Mouse (Mus musculus) intestine, embryonic 16.5 days (tissue): Measurements from ENCODE around the gene Dixdc1. TPM values are rescaled to one million over a fixed set of nuclear protein-coding genes. Genes with fewer than 3 reads are reported as not detected.

Experiments
- ATAC-seq: fragments of 200-750 bp; cut with Nextera tagmentation; 2 replicates; pipeline ENCODE4 v1.8.0; 2017; ENCODE audit warnings: moderate TSS enrichment, moderate library complexity
- H3K27ac ChIP-seq: fragments of 300-500 bp; sonication (generic); 2 replicates; pipeline ENCODE4 v1.5.1; 2014; ENCODE audit warnings: mild to moderate bottlenecking, low read length
- H3K27me3 ChIP-seq: fragments of 300-500 bp; sonication (generic); replicated peaks from 2 replicates; pipeline ENCODE4 v1.6.1; 2014; ENCODE audit warnings: low read length, control low read depth, mixed read lengths; ENCODE audit not compliant: control insufficient read depth, insufficient read depth
- H3K36me3 ChIP-seq: fragments of 300-500 bp; sonication (generic); 2 replicates; pipeline ENCODE4 v1.6.1; 2014; ENCODE audit warnings: low read length, control low read depth; ENCODE audit not compliant: control insufficient read depth, insufficient read depth
- H3K4me1 ChIP-seq: fragments of 300-500 bp; sonication (generic); 2 replicates; pipeline ENCODE4 v1.6.1; 2014; ENCODE audit warnings: low read length, control low read depth, mixed read lengths; ENCODE audit not compliant: control insufficient read depth, insufficient read depth
- H3K4me2 ChIP-seq: fragments of 300-500 bp; sonication (generic); 2 replicates; pipeline ENCODE4 v1.6.1; 2014; ENCODE audit warnings: low read depth, low read length, control low read depth
- H3K4me3 ChIP-seq: fragments of 300-500 bp; sonication (generic); 2 replicates; pipeline ENCODE4 v1.5.1; 2014; ENCODE audit warnings: mild to moderate bottlenecking, low read length
- H3K9ac ChIP-seq: fragments of 300-500 bp; sonication (generic); 2 replicates; pipeline ENCODE4 v1.6.1; 2014; ENCODE audit warnings: low read depth, low read length
- H3K9me3 ChIP-seq: fragments of 300-500 bp; sonication (generic); 2 replicates; pipeline ENCODE4 v1.6.1; 2016; ENCODE audit warnings: low read length, control low read depth; ENCODE audit not compliant: control insufficient read depth
- WGBS: fragments of 180-500 bp; shearing (Covaris S2); extraction: QIAGEN DNeasy Blood & Tissue Kit; methylation state at CpG from one replicate; pipeline ENCODE4 v1.1.7; 2014; 5-methylcytosine and 5-hydroxymethylcytosine counted together
- polyA plus RNA-seq: library from polyadenylated mRNA; unstranded; fragments of >200 nt; fragmentation: Nextera tagmentation; extraction: Ambion mirVana; gene quantifications from 2 replicates; pipeline ENCODE4 v1.2.1, GENCODE M21; 2015

Dixdc1 gene
- polyA plus RNA-seq, 1 experiment from 2014 or later, result 4.8 TPM

DNA sequence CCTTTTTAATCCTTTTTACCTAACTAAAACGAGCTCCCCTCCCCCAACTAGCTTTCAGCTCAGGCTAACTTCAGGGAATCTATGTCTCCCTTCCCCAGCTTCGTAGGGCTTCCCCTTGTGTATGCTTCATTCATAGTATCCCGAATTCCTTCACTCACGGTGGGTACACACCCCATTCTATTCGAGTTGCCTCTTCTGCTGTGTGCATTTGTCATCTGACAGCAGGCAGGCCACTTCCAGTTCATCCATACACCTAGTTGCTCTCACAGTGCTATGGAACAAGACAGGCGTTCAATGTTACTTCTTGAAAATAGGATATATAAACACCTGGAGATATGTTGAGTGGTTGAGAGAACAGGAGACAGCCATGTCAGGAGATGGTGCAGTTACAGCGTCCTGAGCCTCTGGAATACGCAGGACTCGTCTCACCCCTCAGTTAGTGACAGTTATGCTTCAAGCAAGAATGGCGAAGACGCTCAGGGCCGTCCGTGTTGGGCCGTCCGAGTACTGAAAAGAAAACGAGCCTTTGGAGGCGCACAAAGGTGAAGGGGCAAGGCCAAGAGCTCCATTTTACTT lies 28.3 kb upstream of the Dixdc1 start:
- no peaks in the 10 kb centered on the region for H3K36me3 ChIP-seq
- H3K4me2 ChIP-seq, result peak overlapping the region; percentile 87
- peaks cover 4% of the 10 kb centered on the region; the same call in 1 of the 2 replicates for H3K4me1 ChIP-seq
- H3K9me3 ChIP-seq, result no peaks in the 10 kb centered on the region
- no peak; the same call in 1 of the 2 replicates for ATAC-seq
- 3% methylated on average over 17 of the region's 17 CpGs for WGBS
- peak overlapping the region; percentile 91 for H3K27ac ChIP-seq
- peak overlapping the region; percentile 72 for H3K9ac ChIP-seq
- peak overlapping the region; percentile 65 for H3K4me3 ChIP-seq
- no peaks in the 10 kb centered on the region for H3K27me3 ChIP-seq

DNA sequence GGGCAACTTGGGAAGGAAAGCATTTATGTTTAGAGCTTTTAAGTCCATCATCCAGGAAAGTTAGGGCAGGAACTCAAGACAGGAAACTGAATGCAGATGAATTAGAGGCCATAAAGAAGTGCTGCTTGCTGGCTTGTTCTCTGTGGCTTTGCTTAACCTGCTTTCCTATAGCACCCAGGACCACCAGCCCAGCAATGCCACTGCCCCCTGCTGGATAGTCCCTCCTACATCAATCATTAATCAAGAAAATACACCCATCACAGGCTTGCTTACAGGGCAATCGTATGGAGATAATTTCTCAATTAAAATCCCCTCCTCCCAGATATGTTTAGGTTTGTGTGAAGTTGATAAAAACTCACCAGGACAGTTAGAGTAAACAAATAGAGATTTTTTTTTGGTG lies 24.0 kb upstream of the Dixdc1 start:
- no peaks in the 10 kb centered on the region for H3K36me3 ChIP-seq
- ATAC-seq, result no peak
- no peak overlapping the region for H3K27ac ChIP-seq
- no peaks in the 10 kb centered on the region for H3K27me3 ChIP-seq
- H3K9ac ChIP-seq, result no peak overlapping the region
- H3K4me2 ChIP-seq, result no peak overlapping the region
- 65% methylated on average over 1 of the region's 1 CpGs for WGBS
- H3K4me1 ChIP-seq, result peaks cover 4% of the 10 kb centered on the region; the same call in 1 of the 2 replicates
- H3K9me3 ChIP-seq, result no peaks in the 10 kb centered on the region
- H3K4me3 ChIP-seq, result no peak overlapping the region

DNA sequence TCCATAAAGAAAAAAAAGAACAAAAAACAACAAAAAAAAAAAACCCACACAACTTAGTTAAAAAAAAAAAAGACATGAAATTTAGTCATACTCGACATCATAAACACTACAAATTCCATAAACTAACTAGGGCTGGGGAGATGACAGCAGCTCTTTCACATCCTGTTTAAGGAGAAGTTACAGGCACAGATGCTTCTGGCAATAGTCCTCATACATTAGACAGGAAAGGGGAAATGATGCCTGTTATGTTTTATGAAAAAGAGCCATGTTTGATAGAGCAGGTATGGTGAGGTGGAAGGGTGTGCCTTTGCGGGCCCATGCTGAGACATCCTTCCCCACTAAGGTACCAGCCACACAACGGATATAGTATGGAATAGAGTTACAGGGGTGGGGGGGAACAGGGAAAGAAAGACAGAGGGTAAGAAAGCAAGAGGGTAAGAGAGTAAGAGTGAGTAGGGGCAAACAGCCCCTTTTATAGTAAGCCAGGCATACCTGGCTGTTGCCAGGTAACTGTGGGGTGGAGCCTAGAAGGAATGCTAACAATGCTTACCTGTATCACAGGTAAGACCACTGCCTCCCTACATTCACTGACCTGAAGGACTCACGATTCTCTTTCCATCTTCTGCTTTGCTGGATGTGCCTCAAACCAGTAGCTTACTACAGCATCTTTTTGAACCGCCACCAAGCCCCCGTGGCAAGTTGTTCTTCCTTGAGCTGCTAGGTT lies 22.4 kb upstream of the Dixdc1 start:
- H3K9ac ChIP-seq, result no peak overlapping the region
- no peak overlapping the region for H3K27ac ChIP-seq
- no peak overlapping the region for H3K4me2 ChIP-seq
- no peaks in the 10 kb centered on the region for H3K9me3 ChIP-seq
- H3K27me3 ChIP-seq, result no peaks in the 10 kb centered on the region
- no peak for ATAC-seq
- H3K4me1 ChIP-seq, result no peaks in the 10 kb centered on the region
- H3K4me3 ChIP-seq, result no peak overlapping the region
- 47% methylated on average over 6 of the region's 6 CpGs for WGBS
- H3K36me3 ChIP-seq, result no peaks in the 10 kb centered on the region

DNA sequence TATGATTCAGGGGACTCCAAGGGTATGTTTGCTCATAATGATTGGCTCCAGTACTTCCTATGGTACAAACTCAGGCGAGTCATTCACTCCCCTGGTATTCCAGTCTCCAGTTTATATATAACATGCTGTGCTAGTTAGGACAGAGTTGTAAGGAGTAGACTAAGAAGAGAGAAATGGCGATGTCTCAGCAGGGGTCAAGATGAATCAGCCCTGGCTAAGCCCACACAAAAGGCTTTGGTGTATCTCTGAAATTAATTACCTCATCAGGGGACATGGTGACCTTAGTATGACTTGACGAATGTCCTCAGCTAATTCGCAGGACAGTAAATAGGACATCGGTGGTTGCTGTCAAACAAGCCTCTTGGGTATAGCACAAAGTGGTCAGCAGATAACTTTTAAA lies 17.4 kb upstream of the Dixdc1 start:
- H3K36me3 ChIP-seq, result no peaks in the 10 kb centered on the region
- no peaks in the 10 kb centered on the region for H3K9me3 ChIP-seq

DNA sequence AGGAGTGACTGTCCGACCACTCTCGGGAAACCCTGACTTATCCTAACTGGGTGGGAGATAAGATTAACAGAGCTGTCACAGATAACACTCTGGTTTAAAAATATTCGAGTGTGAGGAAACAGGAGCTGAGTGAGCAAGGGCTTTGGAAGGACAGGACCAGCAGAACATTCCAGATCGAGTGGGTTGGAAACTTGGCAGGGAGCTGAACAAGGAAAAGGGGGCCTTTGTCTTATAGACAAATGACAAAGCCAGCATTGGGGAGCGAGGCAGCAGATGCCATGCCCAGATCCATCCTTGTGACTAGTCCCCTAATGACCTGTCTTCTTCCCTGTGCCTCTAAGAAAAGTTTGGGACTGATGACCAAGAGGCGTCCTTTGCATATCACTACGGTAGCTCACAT lies 14.6 kb upstream of the Dixdc1 start:
- 0 out of 2 replicates have a peak overlapping the region, but pooled peaks have one; percentile 6 for H3K9ac ChIP-seq
- no peak for ATAC-seq
- no peaks in the 10 kb centered on the region for H3K36me3 ChIP-seq
- H3K4me2 ChIP-seq, result peak overlapping the region; percentile 17; the same call in 1 of the 2 replicates
- H3K4me3 ChIP-seq, result peak overlapping the region; percentile 28
- H3K27ac ChIP-seq, result no peak overlapping the region
- H3K4me1 ChIP-seq, result peaks cover 7% of the 10 kb centered on the region; the same call in 1 of the 2 replicates
- H3K27me3 ChIP-seq, result no peaks in the 10 kb centered on the region
- 48% methylated on average over 7 of the region's 7 CpGs for WGBS
- H3K9me3 ChIP-seq, result no peaks in the 10 kb centered on the region

More for the DNA sequence above, 17.4 kb upstream of the Dixdc1 start:
- no peak overlapping the region for H3K4me3 ChIP-seq
- H3K27me3 ChIP-seq, result no peaks in the 10 kb centered on the region
- H3K4me2 ChIP-seq, result no peak overlapping the region
- H3K9ac ChIP-seq, result no peak overlapping the region
- no peak for ATAC-seq
- H3K4me1 ChIP-seq, result peaks cover 7% of the 10 kb centered on the region; the same call in 1 of the 2 replicates
- WGBS, result 60% methylated on average over 5 of the region's 5 CpGs
- no peak overlapping the region for H3K27ac ChIP-seq

DNA sequence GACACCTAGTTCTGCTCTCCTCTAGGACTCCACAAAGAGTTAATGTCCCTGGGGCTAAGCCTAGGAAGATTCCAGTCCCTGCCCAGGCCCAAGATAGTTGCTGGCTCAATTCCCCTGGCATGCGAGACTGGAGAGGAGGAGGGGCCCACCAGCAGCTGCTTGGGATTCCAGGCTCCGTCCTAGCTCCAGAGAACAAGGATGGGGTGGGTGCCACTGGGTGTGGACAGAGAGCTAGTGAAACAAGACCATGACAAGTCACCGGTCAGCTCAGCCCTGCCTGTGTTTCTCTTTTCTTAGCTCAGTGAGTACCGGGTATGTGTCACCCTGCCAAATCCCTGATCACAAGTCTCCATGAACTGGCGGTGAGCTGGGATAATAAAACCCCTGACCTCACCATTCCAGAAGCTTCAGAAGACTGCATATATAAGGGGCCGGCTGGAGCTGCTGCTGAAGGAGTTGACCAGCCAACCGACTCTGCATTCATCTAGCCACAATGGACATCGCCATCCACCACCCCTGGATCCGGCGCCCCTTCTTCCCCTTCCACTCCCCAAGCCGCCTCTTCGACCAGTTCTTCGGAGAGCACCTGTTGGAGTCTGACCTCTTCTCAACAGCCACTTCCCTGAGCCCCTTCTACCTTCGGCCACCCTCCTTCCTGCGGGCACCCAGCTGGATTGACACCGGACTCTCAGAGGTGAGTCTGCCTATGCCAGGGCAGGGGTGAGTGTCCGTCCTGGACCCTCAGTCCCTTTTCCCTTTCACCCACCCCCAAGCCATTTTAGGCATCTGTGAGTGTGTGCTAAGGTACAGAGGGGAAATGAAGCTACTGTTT lies 13.7 kb upstream of the Dixdc1 start:
- H3K4me3 ChIP-seq, result peak overlapping the region; percentile 28

DNA sequence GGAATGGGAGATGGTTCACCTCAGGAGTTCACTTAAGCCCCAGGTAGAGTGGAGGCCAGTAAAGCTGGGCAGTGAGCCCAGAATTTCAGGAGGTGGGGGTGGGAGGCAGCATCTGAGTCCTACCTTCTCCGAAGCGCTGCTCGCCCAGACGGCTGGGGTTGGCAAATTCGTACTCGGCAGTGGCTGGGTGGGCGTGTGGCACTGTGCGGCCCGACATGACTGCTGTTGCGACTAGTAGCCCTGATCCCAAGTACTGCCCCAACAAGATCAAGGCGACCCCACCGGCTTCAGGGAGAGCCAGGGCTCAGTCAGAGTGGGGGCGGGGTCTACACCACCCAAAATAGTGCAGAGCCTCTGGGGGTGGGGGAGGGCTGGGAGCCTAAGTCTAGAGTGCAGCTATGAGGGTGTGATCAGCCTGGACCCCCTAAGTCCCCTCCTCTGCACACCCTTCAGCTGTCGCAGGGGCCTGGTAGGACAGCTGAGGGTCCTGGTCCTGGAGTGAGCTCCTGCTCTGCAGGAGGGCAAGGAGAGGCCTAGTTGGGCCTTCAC lies 12.8 kb upstream of the Dixdc1 start, which contains the start of gene Hspb2:
Gene Hspb2 (minus strand): TSS at position 301 of the 549 bp plus-strand sequence.
- ATAC-seq, result peak; percentile 61
- Histone ChIP-seq H3K9ac (peak within 1 kb of the TSS; percentile 35), H3K4me1 (peaks cover 7% of the 10 kb centered on the region; the same call in 1 of the 2 replicates), H3K4me2 (peak within 1 kb of the TSS; percentile 17), H3K27ac (peak within 1 kb of the TSS; percentile 73), H3K27me3 (no peaks in the 10 kb centered on the region), H3K4me3 (peak within 1 kb of the TSS; percentile 28), H3K9me3 (no peaks in the 10 kb centered on the region), H3K36me3 (no peaks in the 10 kb centered on the region)
- 63% methylated on average over 14 of the region's 14 CpGs for WGBS

More for the DNA sequence above, 13.7 kb upstream of the Dixdc1 start:
- Histone ChIP-seq H3K4me1 (peaks cover 7% of the 10 kb centered on the region; the same call in 1 of the 2 replicates), H3K36me3 (no peaks in the 10 kb centered on the region), H3K9me3 (no peaks in the 10 kb centered on the region), H3K27me3 (no peaks in the 10 kb centered on the region), H3K9ac (peak overlapping the region; percentile 35), H3K27ac (peak overlapping the region; percentile 73; the same call in 1 of the 2 replicates), H3K4me2 (peak overlapping the region; percentile 17)
- ATAC-seq, result peak; percentile 78
- WGBS, result 60% methylated on average over 17 of the region's 17 CpGs

DNA sequence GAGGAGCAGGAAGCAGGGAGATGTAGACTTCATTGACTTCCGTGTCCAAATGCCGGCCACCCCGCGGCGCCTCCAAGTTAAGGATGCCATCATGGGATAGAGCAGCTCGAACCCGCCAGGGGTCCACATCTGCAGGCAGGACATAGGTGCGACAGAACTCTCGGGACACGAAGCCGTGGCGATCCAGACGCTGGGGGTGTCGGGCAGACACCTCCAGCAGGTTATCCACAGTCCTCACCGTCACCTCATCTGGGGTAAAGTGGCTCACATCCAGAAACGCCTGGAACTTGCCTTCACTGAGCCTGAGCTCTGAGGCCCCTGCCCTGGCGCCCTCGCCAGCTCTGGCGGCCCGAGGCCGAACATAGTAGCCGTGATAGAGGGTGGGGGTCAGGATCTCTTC lies 12.0 kb upstream of the Dixdc1 start, which contains the start of gene Cryab:
Gene Cryab (plus strand): TSS at position 3 of the 400 bp plus-strand sequence.
- Histone ChIP-seq H3K36me3 (no peaks in the 10 kb centered on the region), H3K27ac (peak within 1 kb of the TSS; percentile 73; the same call in 1 of the 2 replicates), H3K27me3 (no peaks in the 10 kb centered on the region), H3K4me1 (peaks cover 7% of the 10 kb centered on the region; the same call in 1 of the 2 replicates), H3K4me2 (no peak within 1 kb of the TSS), H3K9me3 (no peaks in the 10 kb centered on the region), H3K4me3 (no peak within 1 kb of the TSS), H3K9ac (peak within 1 kb of the TSS; percentile 11; the same call in 1 of the 2 replicates)
- WGBS, result 76% methylated on average over 22 of the region's 22 CpGs
- no peak for ATAC-seq
